Mouse (Mus musculus) MEL (cell line): ENCODE measurements around the gene Grm7. TPM values are rescaled to one million over a fixed set of nuclear protein-coding genes. Genes with fewer than 3 reads are reported as not detected.

Experiments used
- DNase-seq: peaks from one replicate; pipeline ENCODE4 v3.0.0; 2011; ENCODE audit warnings: low read depth, low spot score
- H3K27ac ChIP-seq: 2 replicates; pipeline ENCODE4 v1.5.1; 2012; ENCODE audit warnings: low read depth, mild to moderate bottlenecking, control low read depth, low read length, moderate library complexity; ENCODE audit not compliant: control insufficient read depth
- H3K27me3 ChIP-seq, 2 experiments: fragments of 150-350 bp in 1 of 2; sonication (generic) in 1 of 2; 2 replicates each; pipeline ENCODE4 v1.6.1; 2012; ENCODE audit warnings: low read length in 2 of 2, mild to moderate bottlenecking in 2 of 2, improper control_type of control experiment in 1 of 2, moderate library complexity in 1 of 2; ENCODE audit not compliant: insufficient read depth in 2 of 2, control insufficient read depth in 1 of 2
- H3K36me3 ChIP-seq, 2 experiments: 2 replicates each; pipeline ENCODE4 v1.6.1; 2012 to 2014; ENCODE audit warnings: low read length in 2 of 2, improper control_type of control experiment in 1 of 2, inconsistent platforms in 1 of 2, mild to moderate bottlenecking in 1 of 2; ENCODE audit not compliant: insufficient read depth in 2 of 2, control insufficient read depth in 1 of 2
- H3K4me1 ChIP-seq, 2 experiments: fragments of 150-350 bp in 1 of 2; sonication (generic) in 1 of 2; 2 replicates each; pipeline ENCODE4 v1.6.1; 2012; ENCODE audit warnings: low read length in 2 of 2, improper control_type of control experiment in 1 of 2, mild to moderate bottlenecking in 1 of 2; ENCODE audit not compliant: insufficient read depth in 2 of 2, control insufficient read depth in 1 of 2
- H3K4me3 ChIP-seq, 2 experiments: fragments of 150-350 bp in 1 of 2; sonication (generic) in 1 of 2; 2 replicates each; pipeline ENCODE4 v1.5.1; 2012; ENCODE audit warnings: low read depth in 2 of 2, low read length in 2 of 2, mild to moderate bottlenecking in 2 of 2, moderate library complexity in 2 of 2, control low read depth in 1 of 2, improper control_type of control experiment in 1 of 2; ENCODE audit not compliant: control insufficient read depth in 1 of 2, insufficient read depth in 1 of 2
- H3K79me2 ChIP-seq: 2 replicates; pipeline ENCODE4 v1.6.1; 2012; ENCODE audit warnings: mild to moderate bottlenecking, low read length, moderate library complexity; ENCODE audit not compliant: control insufficient read depth, poor library complexity, insufficient read depth
- H3K9ac ChIP-seq: 2 replicates; pipeline ENCODE4 v1.6.1; 2012; ENCODE audit warnings: low read depth, mild to moderate bottlenecking, control low read depth, low read length, moderate library complexity; ENCODE audit not compliant: control insufficient read depth, poor library complexity, severe bottlenecking
- H3K9me3 ChIP-seq: fragments of 150-350 bp; sonication (generic); replicated peaks from 2 replicates; pipeline ENCODE4 v1.6.1; 2012; ENCODE audit warnings: mild to moderate bottlenecking, low read length, improper control_type of control experiment, moderate library complexity; ENCODE audit not compliant: insufficient read depth
- CHD2 ChIP-seq: IDR thresholded peaks from 2 replicates; pipeline ENCODE4 v1.6.1; 2011; ENCODE audit warnings: low read length, improper control_type of control experiment
- E2F4 ChIP-seq: IDR thresholded peaks from 2 replicates; pipeline ENCODE4 v1.6.1; 2011; ENCODE audit warnings: low read depth, low read length, improper control_type of control experiment, borderline replicate concordance
- ELF1 ChIP-seq: IDR thresholded peaks from 2 replicates; pipeline ENCODE4 v1.6.1; 2014; ENCODE audit warnings: low read depth, mild to moderate bottlenecking, inconsistent platforms, low read length, improper control_type of control experiment, moderate library complexity
- GATA1 ChIP-seq: IDR thresholded peaks from 2 replicates; pipeline ENCODE4 v1.6.1; 2011; ENCODE audit warnings: low read depth, low read length, improper control_type of control experiment
- HCFC1 ChIP-seq: IDR thresholded peaks from 2 replicates; pipeline ENCODE4 v1.6.1; 2012; ENCODE audit warnings: low read depth, mild to moderate bottlenecking, inconsistent platforms, low read length, improper control_type of control experiment, moderate library complexity
- MAFK ChIP-seq: IDR thresholded peaks from 2 replicates; pipeline ENCODE4 v1.6.1; 2011; ENCODE audit warnings: low read depth, mild to moderate bottlenecking, low read length, improper control_type of control experiment, borderline replicate concordance
- MEF2A ChIP-seq: IDR thresholded peaks from 2 replicates; pipeline ENCODE4 v1.6.1; 2014; ENCODE audit warnings: low read depth, mild to moderate bottlenecking, inconsistent platforms, low read length, improper control_type of control experiment; ENCODE audit not compliant: poor library complexity, insufficient replicate concordance, severe bottlenecking; ENCODE audit errors: extremely low read depth
- MXI1 ChIP-seq: IDR thresholded peaks from 2 replicates; pipeline ENCODE4 v1.6.1; 2011; ENCODE audit warnings: mild to moderate bottlenecking, low read depth, low read length, improper control_type of control experiment
- MYB ChIP-seq: IDR thresholded peaks from 2 replicates; pipeline ENCODE4 v1.6.1; 2011; ENCODE audit warnings: mild to moderate bottlenecking, low read depth, low read length, improper control_type of control experiment
- POLR2A ChIP-seq, 2 experiments: IDR thresholded peaks; 2 replicates each; pipeline ENCODE4 v1.6.1; 2011 to 2012; ENCODE audit warnings: low read length in 2 of 2, mild to moderate bottlenecking in 2 of 2, control low read depth in 1 of 2, improper control_type of control experiment in 1 of 2, low read depth in 1 of 2, moderate library complexity in 1 of 2; ENCODE audit not compliant: control insufficient read depth in 1 of 2, insufficient read depth in 1 of 2, poor library complexity in 1 of 2
- SIN3A ChIP-seq: IDR thresholded peaks from 2 replicates; pipeline ENCODE4 v1.6.1; 2012; ENCODE audit warnings: low read length, improper control_type of control experiment, inconsistent platforms
- SMC3 ChIP-seq: IDR thresholded peaks from 2 replicates; pipeline ENCODE4 v1.6.1; 2011; ENCODE audit warnings: low read depth, low read length, improper control_type of control experiment
- TBP ChIP-seq: IDR thresholded peaks from 2 replicates; pipeline ENCODE4 v1.8.0; 2011; ENCODE audit warnings: low read depth, low read length, improper control_type of control experiment
- TCF12 ChIP-seq: IDR thresholded peaks from 2 replicates; pipeline ENCODE4 v1.6.1; 2014; ENCODE audit warnings: low read depth, mild to moderate bottlenecking, inconsistent platforms, low read length, improper control_type of control experiment, moderate library complexity
- UBTF ChIP-seq: IDR thresholded peaks from 2 replicates; pipeline ENCODE4 v1.6.1; 2012; ENCODE audit warnings: low read depth, mild to moderate bottlenecking, inconsistent platforms, low read length, improper control_type of control experiment, moderate library complexity, borderline replicate concordance; ENCODE audit not compliant: insufficient read depth
- USF2 ChIP-seq, 2 experiments: IDR thresholded peaks; 2 replicates each; pipeline ENCODE4 v1.6.1; 2011 to 2012; ENCODE audit warnings: improper control_type of control experiment in 2 of 2, low read length in 2 of 2, borderline replicate concordance in 1 of 2, inconsistent platforms in 1 of 2, low read depth in 1 of 2, mild to moderate bottlenecking in 1 of 2; ENCODE audit not compliant: insufficient read depth in 1 of 2
- ZC3H11A ChIP-seq: IDR thresholded peaks from 2 replicates; pipeline ENCODE4 v1.6.1; 2012; ENCODE audit warnings: low read depth, mild to moderate bottlenecking, inconsistent platforms, low read length, improper control_type of control experiment
- ZNF384 ChIP-seq: IDR thresholded peaks from 2 replicates; pipeline ENCODE4 v1.6.1; 2012; ENCODE audit warnings: low read depth, mild to moderate bottlenecking, inconsistent platforms, low read length, improper control_type of control experiment
- polyA plus RNA-seq, 2 experiments: library from polyadenylated mRNA; stranded (reverse) in 1 of 2; unstranded in 1 of 2; fragments of >175 nt in 1 of 2; fragments of >200 nt in 1 of 2; gene quantifications; 2 replicates each; pipeline versions ENCODE4 v1.2.1 to v1.2.4; 2012; ENCODE audit warnings: low replicate concordance in 2 of 2, low read depth in 1 of 2; ENCODE audit not compliant: insufficient read length in 2 of 2, insufficient read depth in 1 of 2, missing spikeins in 1 of 2
- total RNA-seq: library from RNA; depleted of rRNA; stranded (reverse); fragments of 300-350 nt; gene quantifications from 2 replicates; pipeline ENCODE4 v1.2.3, GENCODE M21; 2012

The Grm7 gene
- total and polyA plus RNA-seq, 3 experiments, result not detected

DNA sequence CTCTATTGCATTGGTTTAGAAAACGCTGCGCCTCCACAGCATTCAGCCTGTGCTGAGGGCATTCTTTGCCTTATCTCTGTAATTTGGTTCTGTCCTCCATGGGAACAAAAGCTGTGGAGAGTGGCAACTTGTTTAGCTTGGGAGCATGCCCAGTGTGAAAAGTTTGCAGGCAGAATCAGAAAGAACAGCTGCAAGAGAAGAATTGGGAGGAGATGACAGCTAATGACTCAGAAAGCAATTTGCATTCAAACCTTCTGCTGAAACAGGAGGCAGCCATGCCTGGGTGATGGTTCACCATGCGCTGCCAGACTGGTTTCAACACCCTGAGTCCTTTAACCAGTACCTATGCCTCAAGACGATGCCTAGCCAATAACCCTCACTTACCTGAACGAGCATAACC is 64.4 kb downstream of the Grm7 start:
- H3K27me3 ChIP-seq, result no peaks in the 10 kb centered on the region
- H3K9me3 ChIP-seq, result no peaks in the 10 kb centered on the region
- H3K4me3 ChIP-seq, result no peak overlapping the region
- H3K36me3 ChIP-seq, result no peaks in the 10 kb centered on the region
- H3K9ac ChIP-seq, result no peak overlapping the region
- H3K4me1 ChIP-seq, result no peaks in the 10 kb centered on the region
- no peak for TF ChIP-seq SIN3A
- TF ChIP-seq HCFC1, result no peak
- TF ChIP-seq MYB, result no peak
- no peak for TF ChIP-seq SMC3
- no peak for TF ChIP-seq TBP
- no peak for TF ChIP-seq CHD2
- TF ChIP-seq POLR2A (IDR thresholded peaks at IDR 0.05; ENCODE audit: control insufficient read depth in 1 of 2, insufficient read depth in 1 of 2, low read depth in 1 of 2, low read length in 2 of 2, poor library complexity in 1 of 2), result no peak
- TF ChIP-seq MAFK, result no peak
- TF ChIP-seq UBTF, result no peak
- no peak for TF ChIP-seq USF2 (IDR thresholded peaks at IDR 0.05; ENCODE audit: borderline replicate concordance in 1 of 2, insufficient read depth in 1 of 2, low read depth in 1 of 2, low read length in 2 of 2)
- no peak for TF ChIP-seq E2F4
- TF ChIP-seq ZC3H11A, result no peak
- TF ChIP-seq MXI1, result no peak
- TF ChIP-seq ZNF384, result no peak
- TF ChIP-seq ELF1, result no peak
- TF ChIP-seq TCF12, result no peak
- no peak for TF ChIP-seq MEF2A
- H3K79me2 ChIP-seq, result no peaks in the 10 kb centered on the region
- no peak for DNase-seq
- no peak overlapping the region for H3K27ac ChIP-seq

DNA sequence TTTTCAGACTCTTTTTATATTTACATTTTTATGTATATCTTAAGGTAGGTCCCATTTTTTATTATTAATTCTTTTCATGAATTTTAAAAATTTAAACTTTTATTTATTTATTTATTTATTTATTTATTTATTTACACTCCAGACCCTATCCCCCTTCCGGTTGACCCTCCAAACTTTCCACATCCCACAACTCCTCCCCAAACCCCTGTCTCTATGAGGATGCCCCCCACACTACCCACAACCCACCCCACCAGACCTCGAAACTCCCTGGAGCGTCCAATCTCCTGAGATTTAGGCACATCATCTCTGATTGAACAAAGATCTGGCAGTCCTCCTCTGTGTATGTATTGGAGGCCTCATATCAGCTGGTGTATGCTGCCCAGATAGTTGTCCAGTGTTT is 69.6 kb downstream of the Grm7 start:
- no peaks in the 10 kb centered on the region for H3K27me3 ChIP-seq
- no peak for DNase-seq
- H3K9ac ChIP-seq, result no peak overlapping the region
- no peaks in the 10 kb centered on the region for H3K4me1 ChIP-seq
- H3K4me3 ChIP-seq, result no peak overlapping the region
- no peak for TF ChIP-seq GATA1
- no peak overlapping the region for H3K27ac ChIP-seq
- H3K36me3 ChIP-seq, result no peaks in the 10 kb centered on the region
- no peaks in the 10 kb centered on the region for H3K9me3 ChIP-seq
- no peaks in the 10 kb centered on the region for H3K79me2 ChIP-seq
